Mouse (Mus musculus) T-helper 17 cell (primary cell): ENCODE data around the gene Podxl2.

ENCODE experiments used
- in situ Hi-C, 2 experiments: fragments of 300-600 bp; cut with MboI, MseI; formaldehyde crosslinking; loops; 1 replicate in 1 of 2; 2 replicates in 1 of 2; pipeline ENCODE4 v1.15.1; 2025; ENCODE audit warnings: high pct_unique_total_duplicates in 2 of 2

Gene Podxl2

GRCm38 (mm10) chr6:88850034-88850433 is 24.8 kb downstream of the Podxl2 start:
- in situ Hi-C loops = loop anchor here in 1 of 2 experiments (25.0 kb wide), 1 partner anchor 663 kb away; the partner anchor contains the start of gene Gata2

DNA sequence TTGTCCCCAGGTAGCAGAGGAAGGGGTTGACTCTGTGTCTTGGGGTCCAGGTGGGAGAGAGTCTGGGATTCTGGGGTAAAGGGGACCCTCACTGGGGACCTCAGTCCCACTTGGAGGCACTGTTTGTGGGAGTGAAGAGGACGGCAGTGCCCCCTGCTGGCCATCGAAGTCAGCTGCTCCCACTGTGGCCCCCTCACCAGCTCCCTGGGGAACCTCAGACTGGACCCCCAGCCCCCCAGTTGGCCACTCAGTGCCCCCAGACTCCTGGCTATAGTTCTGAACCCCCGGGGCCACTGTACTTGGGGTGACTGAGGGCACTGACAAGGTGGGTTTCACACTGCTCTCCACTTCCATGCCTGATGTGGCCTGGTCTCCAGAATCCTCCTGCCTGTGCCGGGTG is 25.6 kb downstream of the Podxl2 start:
- in situ Hi-C loops = loop anchor here in 1 of 2 experiments (5.0 to 10.0 kb wide), 2 partner anchors 297 to 404 kb away; partner anchors contain the start of gene Eefsec

DNA sequence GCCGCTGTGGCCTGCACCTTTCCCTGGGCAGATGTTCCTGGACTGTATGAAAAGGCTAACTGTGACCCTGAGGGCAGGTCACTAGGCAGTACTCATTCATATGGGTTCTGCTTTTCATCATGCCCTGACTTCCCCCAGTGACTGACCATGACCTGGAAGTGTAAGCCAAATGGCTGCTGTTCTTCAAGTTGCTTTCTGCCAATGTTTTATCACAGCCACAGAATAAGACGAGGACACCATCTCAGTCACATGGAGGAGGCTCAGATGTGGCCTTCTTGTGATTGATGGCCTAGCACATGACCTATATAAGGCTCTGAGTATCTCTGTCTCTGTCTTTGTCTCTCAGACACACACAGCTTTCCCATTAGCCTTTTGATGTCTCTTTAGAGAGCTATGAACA is 27.3 kb downstream of the Podxl2 start:
- in situ Hi-C loops = loop anchor here in 1 of 2 experiments (5.0 to 10.0 kb wide), 2 partner anchors 295 to 403 kb away; partner anchors contain the start of gene Eefsec

DNA sequence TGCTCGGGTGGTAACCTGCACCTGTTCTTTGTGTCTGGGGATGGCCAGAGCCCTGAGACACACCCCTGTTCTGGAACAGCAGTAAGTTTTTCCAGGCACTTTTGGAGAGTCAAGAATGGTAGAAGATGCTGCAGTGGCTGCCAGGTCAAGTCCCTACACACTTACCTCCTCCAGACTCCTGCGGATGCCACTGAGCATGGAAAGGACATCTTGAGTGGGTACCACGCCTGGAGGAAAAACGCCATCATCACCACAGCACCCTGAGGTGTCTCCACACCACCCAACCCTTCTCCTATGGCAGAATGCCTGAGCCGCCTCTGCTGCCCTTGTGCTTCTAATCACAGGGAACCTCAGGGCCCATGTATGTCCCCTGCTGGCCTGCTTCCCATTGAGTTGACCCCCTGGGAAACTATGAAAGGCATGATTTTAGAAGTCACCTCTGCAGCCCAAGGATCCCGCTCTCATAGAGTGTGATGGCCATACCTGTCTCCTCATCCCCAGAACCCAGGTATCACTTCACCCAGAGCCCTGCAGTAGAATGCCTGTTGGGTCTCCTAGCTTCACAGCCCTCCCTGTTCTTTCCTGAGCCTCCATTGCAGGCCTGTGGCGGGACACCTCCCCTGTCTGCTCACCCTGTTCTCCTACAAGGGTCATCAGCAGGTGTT is 29.8 kb downstream of the Podxl2 start:
- in situ Hi-C loops = loop anchor here in 1 of 2 experiments (5.0 to 10.0 kb wide), 2 partner anchors 293 to 400 kb away; partner anchors contain the start of gene Eefsec

GRCm38 (mm10) chr6:88843781-88844725 is 30.8 kb downstream of the Podxl2 start:
- in situ Hi-C loops = loop anchor here in 1 of 2 experiments (10.0 kb wide), 1 partner anchor 399 kb away; the partner anchor contains the start of gene Eefsec

GRCm38 (mm10) chr6:88843241-88843640 is 31.6 kb downstream of the Podxl2 start:
- in situ Hi-C loops = loop anchor here in 1 of 2 experiments (10.0 kb wide), 1 partner anchor 398 kb away; the partner anchor contains the start of gene Eefsec

DNA sequence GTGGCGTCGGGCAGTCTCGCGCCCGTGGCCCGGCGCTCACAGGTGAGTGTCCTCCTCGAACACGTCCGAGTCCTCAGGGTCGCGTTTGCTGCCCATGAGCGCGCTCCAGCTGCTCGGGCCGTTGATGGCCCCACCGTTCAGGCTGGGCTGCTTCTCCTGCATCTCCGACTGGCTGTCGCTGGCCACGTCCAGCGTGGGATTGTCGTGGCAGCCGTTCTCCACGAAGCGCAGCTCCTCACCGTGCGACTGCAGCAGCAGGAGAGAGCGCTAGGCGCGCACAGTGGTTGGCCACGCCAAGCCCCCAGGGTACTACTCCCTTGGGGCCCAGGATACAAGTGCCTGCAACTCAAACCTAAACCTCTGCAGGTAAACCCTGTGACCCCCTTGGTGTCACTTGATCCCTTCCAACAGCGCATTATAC is 32.1 kb downstream of the Podxl2 start:
- in situ Hi-C loops = loop anchor here in 1 of 2 experiments (10.0 kb wide), 1 partner anchor 398 kb away; the partner anchor contains the start of gene Eefsec

- in situ Hi-C loops = loop anchor here in 1 of 2 experiments (10.0 kb wide), 1 partner anchor 397 kb away; the partner anchor contains the start of gene Eefsec
Observed at GRCm38 (mm10) chr6:88841781-88842689, 32.8 kb downstream of the Podxl2 start, which contains the start of gene Abtb1. Gene Abtb1, minus strand, starts transcription at chr6:88841984.

DNA sequence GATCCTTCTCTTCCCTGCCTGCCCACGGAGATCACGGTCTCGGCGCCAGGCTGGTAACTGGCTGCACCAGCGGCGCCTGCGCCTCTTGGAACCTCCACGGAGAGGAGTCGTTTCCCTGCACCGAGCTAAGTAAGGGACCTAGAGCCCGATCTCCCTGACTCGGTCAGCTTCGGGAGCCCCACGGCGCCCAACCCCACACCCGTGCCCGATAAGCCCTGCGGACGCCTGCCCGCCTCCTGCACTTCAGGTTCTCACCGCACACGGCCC is 33.4 kb downstream of the Podxl2 start:
- in situ Hi-C loops = loop anchor here in 1 of 2 experiments (10.0 kb wide), 1 partner anchor 397 kb away; the partner anchor contains the start of gene Eefsec

GRCm38 (mm10) chr6:88840791-88841513 is 33.9 kb downstream of the Podxl2 start:
- in situ Hi-C loops = loop anchor here in 1 of 2 experiments (10.0 kb wide), 1 partner anchor 396 kb away; the partner anchor contains the start of gene Eefsec

- in situ Hi-C loops = loop anchor here in 1 of 2 experiments (10.0 kb wide), 1 partner anchor 395 kb away; the partner anchor contains the start of gene Eefsec
Observed at GRCm38 (mm10) chr6:88840211-88840610, 34.6 kb downstream of the Podxl2 start.

GRCm38 (mm10) chr6:88839135-88839970 is 35.5 kb downstream of the Podxl2 start:
- in situ Hi-C loops = no loop called here

DNA sequence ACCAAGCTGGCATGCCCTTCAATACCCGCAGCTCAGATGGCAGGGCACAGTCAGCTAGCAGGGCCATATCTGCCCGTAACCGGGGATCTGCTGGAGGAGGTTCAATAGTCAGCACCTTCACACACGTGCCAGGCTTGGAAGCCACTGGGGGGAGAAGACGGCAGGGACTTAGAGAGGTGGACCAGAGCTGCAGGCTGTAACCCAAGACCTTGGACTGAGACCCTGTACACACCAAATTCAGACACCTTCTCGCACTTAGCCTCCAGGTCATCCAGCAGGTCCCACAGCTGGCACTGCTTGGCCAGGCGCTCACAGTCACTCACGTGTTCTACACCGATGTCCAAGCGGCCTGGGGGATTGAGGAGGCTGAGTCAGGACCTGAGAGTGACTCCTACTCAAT is 36.2 kb downstream of the Podxl2 start:
- in situ Hi-C loops = no loop called here

DNA sequence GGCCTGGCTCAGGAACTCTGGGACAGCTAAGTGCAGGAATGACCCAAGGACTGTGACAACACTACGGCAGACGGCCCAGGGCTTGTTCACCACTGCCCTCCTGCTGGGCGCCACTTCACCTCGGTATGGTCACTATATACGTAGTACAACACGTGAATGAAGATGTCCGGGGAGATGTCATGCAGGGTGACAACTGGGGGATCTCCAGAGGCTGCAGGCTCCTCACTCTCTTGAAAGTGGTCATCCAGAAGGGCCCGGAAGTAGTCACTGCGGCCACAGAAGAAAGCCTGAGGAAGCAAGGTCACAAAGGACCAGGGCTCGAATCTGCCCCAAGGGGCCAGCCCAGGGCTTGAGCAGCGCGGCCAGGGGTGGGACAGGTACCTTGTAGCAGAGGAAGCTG is 36.8 kb downstream of the Podxl2 start:
- in situ Hi-C loops = no loop called here

- in situ Hi-C loops = no loop called here
Observed at GRCm38 (mm10) chr6:88836178-88836819, 38.5 kb downstream of the Podxl2 start.

GRCm38 (mm10) chr6:88835047-88835446 is 39.8 kb downstream of the Podxl2 start:
- in situ Hi-C loops = no loop called here

GRCm38 (mm10) chr6:88833340-88834140 is 41.3 kb downstream of the Podxl2 start:
- in situ Hi-C loops = no loop called here

GRCm38 (mm10) chr6:88832663-88833062 is 42.2 kb downstream of the Podxl2 start:
- in situ Hi-C loops = no loop called here
